Mouse (Mus musculus): ENCODE measurements around the gene Ralgds. TPM values are rescaled to one million over a fixed set of nuclear protein-coding genes. Genes with fewer than 3 reads are reported as not detected.
"Not testable (repeated sequence)": the region's sequence is repeated elsewhere in the genome, so short reads cannot be mapped to it uniquely, and the experiment has no call there.

Ralgds gene
- polyA plus RNA-seq, 1 experiment from 2014 or later = 86.7 TPM

DNA sequence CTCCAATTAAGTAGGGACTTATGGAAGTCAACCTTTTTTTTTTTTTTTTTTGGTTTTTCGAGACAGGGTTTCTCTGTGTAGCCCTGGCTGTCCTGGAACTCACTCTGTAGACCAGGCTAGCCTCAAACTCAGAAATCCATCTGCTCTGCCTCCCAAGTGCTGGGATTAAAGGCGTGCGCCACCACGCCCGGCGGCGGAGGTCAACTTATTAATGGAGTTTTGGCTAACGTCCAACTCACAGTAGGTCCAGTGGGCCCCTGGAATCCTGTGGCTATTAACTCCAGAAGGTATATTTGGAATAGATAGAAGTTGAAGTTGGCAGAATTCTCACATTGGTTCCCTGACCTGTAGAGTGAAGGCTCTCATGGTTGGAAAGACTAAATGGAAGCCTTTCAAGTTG is 40.9 kb upstream of the Ralgds start:
- peaks cover 17% of the 10 kb centered on the region for H3K36me3 ChIP-seq (ENCODE audit: control insufficient read depth, insufficient read depth, low read length)

DNA sequence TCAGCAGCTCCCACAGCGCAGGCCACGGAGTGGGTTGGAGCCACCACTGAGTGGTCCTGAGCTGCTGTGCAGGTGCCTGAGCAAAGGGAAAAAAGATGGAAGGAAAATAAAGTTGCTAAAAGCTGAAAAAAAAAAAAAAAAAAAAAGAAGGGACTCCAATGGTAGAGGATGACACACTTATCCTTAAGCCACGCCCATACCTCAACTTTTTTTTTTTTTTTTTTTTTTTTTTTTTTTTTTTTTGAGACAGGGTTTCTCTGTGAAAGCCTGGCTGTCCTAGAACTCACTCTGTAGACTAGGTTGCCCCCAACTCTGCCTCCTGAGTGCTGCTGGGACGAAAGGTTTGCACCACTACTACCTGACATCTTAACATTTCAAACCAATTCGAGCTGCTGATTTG is 34.9 kb upstream of the Ralgds start:
- not testable (repeated sequence) for H3K4me3 ChIP-seq (ENCODE audit: low read depth, low read length); DNase-seq (ENCODE audit: low spot score); H3K27me3 ChIP-seq (ENCODE audit: control insufficient read depth, insufficient read depth, low read length); H3K9me3 ChIP-seq (ENCODE audit: control insufficient read depth, low read length); ATAC-seq (ENCODE audit: insufficient read depth, low FRiP score, low TSS enrichment); H3K4me1 ChIP-seq (ENCODE audit: control insufficient read depth, insufficient read depth, low read length); H3K36me3 ChIP-seq (ENCODE audit: control insufficient read depth, insufficient read depth, low read length); H3K27ac ChIP-seq (ENCODE audit: low read depth, low read length); H3K4me2 ChIP-seq (ENCODE audit: low read depth); H3K9ac ChIP-seq (ENCODE audit: low read length)
- 95% methylated on average over 5 of the region's 5 CpGs for WGBS

More for the DNA sequence above, 40.9 kb upstream of the Ralgds start:
- H3K4me2 ChIP-seq (ENCODE audit: low read depth); H3K27me3 ChIP-seq (ENCODE audit: control insufficient read depth, insufficient read depth, low read length); H3K27ac ChIP-seq (ENCODE audit: low read depth, low read length); H3K4me3 ChIP-seq (ENCODE audit: low read depth, low read length); H3K4me1 ChIP-seq (ENCODE audit: control insufficient read depth, insufficient read depth, low read length); H3K9me3 ChIP-seq (ENCODE audit: control insufficient read depth, low read length); H3K9ac ChIP-seq (ENCODE audit: low read length); ATAC-seq (ENCODE audit: insufficient read depth, low FRiP score, low TSS enrichment); DNase-seq (ENCODE audit: low spot score): not testable (repeated sequence)
- WGBS = 90% methylated on average over 8 of the region's 8 CpGs

DNA sequence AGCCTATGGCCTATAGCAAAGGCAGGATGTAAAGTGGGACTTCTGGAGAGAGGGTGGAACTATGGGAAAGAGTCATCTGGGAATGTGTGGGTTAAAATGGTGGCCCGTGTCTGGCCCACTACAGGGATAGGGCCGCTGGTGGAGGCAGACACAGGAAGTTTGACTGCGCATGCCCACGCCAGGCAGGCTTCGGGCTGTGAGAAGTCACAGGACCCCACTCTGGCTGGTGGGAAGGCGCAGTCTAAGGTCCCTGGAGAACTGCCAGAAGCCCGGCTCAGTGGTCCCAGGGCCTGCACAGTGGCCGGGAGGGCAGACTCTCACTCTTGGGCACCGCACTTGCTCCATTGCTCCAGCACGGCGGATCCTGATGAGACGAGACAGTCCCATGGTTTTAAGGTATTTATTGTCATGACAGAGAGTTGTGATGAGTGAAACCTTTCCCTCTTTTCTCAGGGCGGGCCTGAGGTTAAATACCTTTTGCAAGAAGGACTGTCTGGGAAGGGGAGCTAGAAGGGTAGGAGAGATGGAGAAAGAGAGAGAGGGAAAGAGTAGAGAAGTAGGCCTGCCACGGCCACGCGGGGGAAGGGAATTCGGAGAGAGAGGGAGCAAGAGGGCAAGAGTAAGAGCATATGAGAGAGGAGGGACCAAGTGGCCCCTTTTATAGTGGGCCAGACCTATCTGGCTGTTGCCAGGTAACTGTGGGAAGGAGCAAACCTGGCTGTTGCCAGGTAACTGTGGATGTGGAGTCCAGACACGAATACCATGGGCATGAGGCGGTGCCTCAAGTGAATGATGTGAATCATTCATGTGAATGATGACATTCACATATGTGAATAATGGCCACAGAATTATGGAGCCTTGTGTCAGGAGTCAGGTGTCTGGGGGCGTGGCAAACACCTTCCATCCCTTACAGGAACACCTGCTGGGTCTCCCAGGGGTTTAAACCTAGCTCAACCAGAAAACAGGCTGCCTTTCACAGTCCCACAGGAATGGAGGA is 33.4 kb upstream of the Ralgds start:
- Histone ChIP-seq H3K4me1 (ENCODE audit: control insufficient read depth, insufficient read depth, low read length) (no peaks in the 10 kb centered on the region), H3K4me3 (ENCODE audit: low read depth, low read length) (no peak overlapping the region), H3K27me3 (ENCODE audit: control insufficient read depth, insufficient read depth, low read length) (no peaks in the 10 kb centered on the region), H3K36me3 (ENCODE audit: control insufficient read depth, insufficient read depth, low read length) (no peaks in the 10 kb centered on the region), H3K9ac (ENCODE audit: low read length) (no peak overlapping the region), H3K9me3 (ENCODE audit: control insufficient read depth, low read length) (no peaks in the 10 kb centered on the region), H3K27ac (ENCODE audit: low read depth, low read length) (no peak overlapping the region), H3K4me2 (ENCODE audit: low read depth) (no peak overlapping the region)
- ATAC-seq (ENCODE audit: insufficient read depth, low FRiP score, low TSS enrichment) = no peak
- WGBS = 89% methylated on average over 20 of the region's 20 CpGs
- DNase-seq (ENCODE audit: low spot score) = no peak

DNA sequence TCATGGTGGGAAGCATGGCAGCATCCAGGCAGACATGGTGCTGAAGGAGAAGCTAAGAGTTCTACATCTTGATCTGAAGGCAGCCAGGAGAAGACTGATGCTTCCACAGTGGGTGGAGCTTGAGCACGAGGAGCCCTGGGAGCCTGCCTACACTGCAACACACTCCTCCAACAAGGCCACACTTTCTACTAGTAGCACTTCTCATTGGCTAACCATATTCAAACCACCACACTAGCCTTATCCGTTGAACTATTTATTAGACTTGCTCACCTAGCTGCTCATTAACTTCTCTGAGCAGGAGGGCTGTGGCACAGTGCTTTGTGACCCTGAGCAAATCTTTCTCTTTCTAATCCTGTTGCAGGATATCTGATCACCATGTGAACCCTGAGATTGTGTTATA is 29.1 kb upstream of the Ralgds start:
- Histone ChIP-seq H3K27ac (ENCODE audit: low read depth, low read length) (no peak overlapping the region), H3K4me2 (ENCODE audit: low read depth) (no peak overlapping the region), H3K9me3 (ENCODE audit: control insufficient read depth, low read length) (no peaks in the 10 kb centered on the region), H3K27me3 (ENCODE audit: control insufficient read depth, insufficient read depth, low read length) (no peaks in the 10 kb centered on the region), H3K9ac (ENCODE audit: low read length) (no peak overlapping the region), H3K4me1 (ENCODE audit: control insufficient read depth, insufficient read depth, low read length) (no peaks in the 10 kb centered on the region), H3K36me3 (ENCODE audit: control insufficient read depth, insufficient read depth, low read length) (no peaks in the 10 kb centered on the region), H3K4me3 (ENCODE audit: low read depth, low read length) (no peak overlapping the region)
- WGBS = 83% methylated on average over 2 of the region's 2 CpGs
- no peak for DNase-seq (ENCODE audit: low spot score)
- ATAC-seq (ENCODE audit: insufficient read depth, low FRiP score, low TSS enrichment) = no peak

DNA sequence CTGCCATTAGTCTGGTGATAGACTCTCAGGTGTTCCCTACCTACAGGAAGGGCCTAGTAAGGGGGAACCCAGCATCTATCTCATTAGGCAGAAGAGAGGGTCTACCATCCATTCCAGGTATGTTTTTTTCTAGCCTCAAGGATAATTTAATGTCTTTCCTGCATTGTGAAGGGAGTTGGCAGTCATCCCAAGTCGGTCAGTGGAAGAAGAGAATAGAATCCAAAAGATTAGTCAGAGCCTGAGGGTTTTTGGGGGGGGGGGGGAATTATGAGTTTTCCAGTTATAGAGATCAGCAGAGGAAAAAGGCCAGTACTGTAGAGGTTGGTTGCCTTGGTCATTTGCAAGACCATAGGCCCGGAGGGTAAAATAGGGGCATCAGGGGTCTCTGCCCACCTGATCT is 18.4 kb upstream of the Ralgds start:
- no peak overlapping the region for H3K4me2 ChIP-seq (ENCODE audit: low read depth)
- no peak overlapping the region for H3K4me3 ChIP-seq (ENCODE audit: low read depth, low read length)
- no peaks in the 10 kb centered on the region for H3K9me3 ChIP-seq (ENCODE audit: control insufficient read depth, low read length)
- no peak overlapping the region for H3K9ac ChIP-seq (ENCODE audit: low read length)
- no peaks in the 10 kb centered on the region for H3K36me3 ChIP-seq (ENCODE audit: control insufficient read depth, insufficient read depth, low read length)
- 87% methylated on average over 2 of the region's 2 CpGs for WGBS
- no peaks in the 10 kb centered on the region for H3K27me3 ChIP-seq (ENCODE audit: control insufficient read depth, insufficient read depth, low read length)
- DNase-seq (ENCODE audit: low spot score) = no peak
- no peaks in the 10 kb centered on the region for H3K4me1 ChIP-seq (ENCODE audit: control insufficient read depth, insufficient read depth, low read length)
- ATAC-seq (ENCODE audit: insufficient read depth, low FRiP score, low TSS enrichment) = no peak
- H3K27ac ChIP-seq (ENCODE audit: low read depth, low read length) = no peak overlapping the region

DNA sequence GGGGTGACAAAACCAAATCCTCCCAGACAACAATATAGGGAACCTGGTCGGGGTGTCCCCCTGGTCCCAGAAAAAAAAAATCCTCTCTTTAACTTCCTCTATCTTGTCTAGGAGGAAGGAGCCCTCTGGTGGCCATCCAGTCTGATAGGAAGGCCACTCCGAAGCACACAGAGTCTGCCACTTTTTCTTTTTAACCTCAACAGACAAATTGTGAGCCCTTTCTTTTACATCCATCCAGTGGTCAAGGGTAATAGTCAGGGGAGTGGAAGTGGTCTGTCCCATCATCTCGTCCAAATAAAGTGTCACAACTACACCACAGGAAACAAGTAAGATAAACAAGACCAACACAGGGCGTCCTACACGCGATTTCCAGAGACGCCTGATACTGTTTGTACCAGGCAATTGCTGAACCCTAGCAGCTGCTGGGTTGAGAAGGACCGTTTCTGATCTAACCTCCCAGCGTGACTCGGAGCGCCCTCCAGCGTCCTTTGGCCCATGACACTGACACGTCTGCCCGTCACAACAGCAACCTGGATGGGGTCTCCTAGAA is 17.6 kb upstream of the Ralgds start:
- WGBS = 84% methylated on average over 14 of the region's 14 CpGs
- Histone ChIP-seq H3K27ac (ENCODE audit: low read depth, low read length) (no peak overlapping the region), H3K4me3 (ENCODE audit: low read depth, low read length) (no peak overlapping the region), H3K36me3 (ENCODE audit: control insufficient read depth, insufficient read depth, low read length) (no peaks in the 10 kb centered on the region), H3K27me3 (ENCODE audit: control insufficient read depth, insufficient read depth, low read length) (no peaks in the 10 kb centered on the region), H3K4me2 (ENCODE audit: low read depth) (no peak overlapping the region), H3K9me3 (ENCODE audit: control insufficient read depth, low read length) (no peaks in the 10 kb centered on the region), H3K4me1 (ENCODE audit: control insufficient read depth, insufficient read depth, low read length) (no peaks in the 10 kb centered on the region), H3K9ac (ENCODE audit: low read length) (no peak overlapping the region)
- ATAC-seq (ENCODE audit: insufficient read depth, low FRiP score, low TSS enrichment) (no peak), DNase-seq (ENCODE audit: low spot score) (no peak)

DNA sequence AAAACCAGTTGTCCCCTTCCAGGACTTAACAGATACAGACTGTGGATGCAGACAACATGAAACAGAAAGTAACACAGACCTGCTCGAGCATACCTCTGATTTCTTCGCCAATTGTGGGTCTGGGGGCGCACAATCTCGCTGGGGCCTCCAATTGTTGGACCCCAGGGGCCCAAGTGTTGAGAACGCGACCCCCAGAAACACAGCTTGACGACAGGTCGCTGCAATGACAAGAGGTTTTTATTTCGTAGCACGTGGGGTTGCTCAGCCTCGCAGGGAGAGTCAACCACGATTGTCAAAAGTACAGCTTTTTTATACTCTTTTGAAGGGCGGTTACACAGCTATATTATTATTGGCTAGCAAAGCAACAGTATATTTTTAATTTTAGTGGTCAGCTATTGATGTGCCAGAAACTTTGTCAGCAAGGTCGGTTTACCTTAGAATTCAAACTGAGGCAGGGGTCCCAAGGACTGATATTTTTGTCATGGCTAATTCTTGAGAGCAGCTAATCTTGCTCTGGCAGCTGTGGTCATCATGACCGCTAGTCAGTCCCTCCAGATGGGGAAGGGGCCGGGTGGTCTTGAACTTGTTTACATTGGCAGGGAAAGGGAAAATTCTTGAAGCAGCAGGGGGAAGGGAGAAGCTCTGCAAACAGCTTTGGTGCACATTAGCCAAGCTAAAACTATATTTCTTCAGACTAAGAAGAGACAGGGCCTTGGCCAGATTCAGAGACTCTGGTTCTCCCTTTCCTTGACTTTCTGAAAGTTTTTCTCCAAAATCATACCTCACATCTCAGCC is 16.9 kb upstream of the Ralgds start:
- ATAC-seq (ENCODE audit: insufficient read depth, low FRiP score, low TSS enrichment) (no peak), DNase-seq (ENCODE audit: low spot score) (no peak)
- 83% methylated on average over 16 of the region's 16 CpGs for WGBS

DNA sequence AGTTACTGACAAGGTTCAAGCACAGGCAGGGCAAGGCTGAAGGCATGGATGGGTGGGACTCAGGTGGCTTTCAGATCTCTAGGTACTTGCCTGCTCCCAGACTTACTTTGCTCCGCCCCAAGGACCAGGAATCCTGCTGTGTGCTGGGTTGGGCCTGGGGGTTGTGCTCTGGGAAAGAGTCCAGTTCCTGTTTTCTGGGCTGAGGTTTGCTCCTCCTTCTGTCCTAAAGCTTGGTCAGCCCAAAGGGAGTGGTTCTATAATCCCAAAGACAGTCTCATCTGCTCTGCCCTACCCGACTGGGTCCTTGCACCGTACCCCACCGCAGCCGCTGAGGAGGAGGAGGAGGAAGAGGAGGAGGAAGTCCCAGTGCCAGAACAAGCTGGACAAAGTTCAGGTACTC is 16.3 kb upstream of the Ralgds start, which contains the start of gene Gbgt1:
Gbgt1 (plus strand) TSS at position 221 of the 400 bp plus-strand sequence.
- Histone ChIP-seq H3K9ac (ENCODE audit: low read length) (no peak within 1 kb of the TSS), H3K9me3 (ENCODE audit: control insufficient read depth, low read length) (no peaks in the 10 kb centered on the region), H3K4me3 (ENCODE audit: low read depth, low read length) (no peak within 1 kb of the TSS), H3K4me1 (ENCODE audit: control insufficient read depth, insufficient read depth, low read length) (no peaks in the 10 kb centered on the region), H3K27me3 (ENCODE audit: control insufficient read depth, insufficient read depth, low read length) (no peaks in the 10 kb centered on the region), H3K27ac (ENCODE audit: low read depth, low read length) (no peak within 1 kb of the TSS), H3K4me2 (ENCODE audit: low read depth) (no peak within 1 kb of the TSS), H3K36me3 (ENCODE audit: control insufficient read depth, insufficient read depth, low read length) (no peaks in the 10 kb centered on the region)
- DNase-seq (ENCODE audit: low spot score) = no peak
- 79% methylated on average over 5 of the region's 5 CpGs for WGBS
- no peak for ATAC-seq (ENCODE audit: insufficient read depth, low FRiP score, low TSS enrichment)

More for the DNA sequence above, 16.9 kb upstream of the Ralgds start:
- Histone ChIP-seq H3K9me3 (ENCODE audit: control insufficient read depth, low read length) (no peaks in the 10 kb centered on the region), H3K4me2 (ENCODE audit: low read depth) (no peak overlapping the region), H3K27me3 (ENCODE audit: control insufficient read depth, insufficient read depth, low read length) (no peaks in the 10 kb centered on the region), H3K9ac (ENCODE audit: low read length) (no peak overlapping the region), H3K4me1 (ENCODE audit: control insufficient read depth, insufficient read depth, low read length) (no peaks in the 10 kb centered on the region), H3K36me3 (ENCODE audit: control insufficient read depth, insufficient read depth, low read length) (no peaks in the 10 kb centered on the region), H3K27ac (ENCODE audit: low read depth, low read length) (no peak overlapping the region), H3K4me3 (ENCODE audit: low read depth, low read length) (no peak overlapping the region)

Measured in neural tube, embryonic 11.5 days (tissue).